Mouse (Mus musculus) heart, embryonic 10.5 days (tissue): ENCODE results near the gene D430041D05Rik. TPM values are rescaled to one million over a fixed set of nuclear protein-coding genes. Genes with fewer than 3 reads are reported as not detected.
"Not testable (repeated sequence)": the region's sequence is repeated elsewhere in the genome, so short reads cannot be mapped to it uniquely, and the experiment has no call there.

Experiments
- DNase-seq: peaks from one replicate; pipeline ENCODE4 v3.0.0-alpha.2; 2017; ENCODE audit warnings: low spot score
- H3K27ac ChIP-seq: fragments of 300-500 bp; sonication (generic); 2 replicates; pipeline ENCODE4 v1.5.1; 2016; ENCODE audit warnings: mild to moderate bottlenecking
- H3K27me3 ChIP-seq: fragments of 300-500 bp; sonication (generic); 2 replicates; pipeline ENCODE4 v1.6.1; 2016; ENCODE audit warnings: mild to moderate bottlenecking; ENCODE audit not compliant: poor library complexity, insufficient read depth, severe bottlenecking
- H3K36me3 ChIP-seq: fragments of 300-500 bp; sonication (generic); 2 replicates; pipeline ENCODE4 v1.6.1; 2016; ENCODE audit warnings: mild to moderate bottlenecking, moderate library complexity
- H3K4me1 ChIP-seq: fragments of 300-500 bp; sonication (generic); 2 replicates; pipeline ENCODE4 v1.6.1; 2016; ENCODE audit warnings: mild to moderate bottlenecking
- H3K4me3 ChIP-seq: fragments of 300-500 bp; sonication (generic); 2 replicates; pipeline ENCODE4 v1.5.1; 2016; ENCODE audit warnings: mild to moderate bottlenecking, moderate library complexity
- H3K9me3 ChIP-seq: fragments of 300-500 bp; sonication (generic); 2 replicates; pipeline ENCODE4 v1.6.1; 2016; ENCODE audit warnings: mild to moderate bottlenecking, moderate library complexity
- WGBS: fragments of 180-500 bp; shearing (Covaris S2); methylation state at CpG from one replicate; pipeline ENCODE4 v1.1.7; 2016; 5-methylcytosine and 5-hydroxymethylcytosine counted together
- microRNA counts: library from miRNA; unstranded; fragments of <30 nt; microRNA quantifications from one replicate; lab custom pipeline; 2017
- microRNA-seq: library from miRNA; unstranded; fragments of <30 nt; microRNA quantifications from one replicate; pipeline ENCODE4, GENCODE M21; 2017
- polyA plus RNA-seq: library from polyadenylated mRNA; unstranded; fragments of >200 nt; fragmentation: Nextera tagmentation; extraction: Ambion mirVana; gene quantifications from 2 replicates; pipeline ENCODE4 v1.2.1, GENCODE M21; 2016

The D430041D05Rik gene
- polyA plus RNA-seq, 1 experiment from 2014 or later: 0.11 TPM

GRCm38 (mm10) chr2:104097396-104097795 lies 313.4 kb downstream of the D430041D05Rik start:
- peak; percentile 73 for DNase-seq
- peak overlapping the region; percentile 39 for H3K4me3 ChIP-seq
- peaks cover 45% of the 10 kb centered on the region for H3K4me1 ChIP-seq
- H3K27me3 ChIP-seq, H3K36me3 ChIP-seq, H3K9me3 ChIP-seq: not testable (repeated sequence)
- 83% methylated on average over 4 of the region's 4 CpGs for WGBS
- H3K27ac ChIP-seq: peak overlapping the region; percentile 67

- Histone ChIP-seq H3K4me1 (peaks cover 42% of the 10 kb centered on the region), H3K4me3 (peak overlapping the region; percentile 69), H3K27ac (peak overlapping the region; percentile 92; the same call in 1 of the 2 replicates)
- WGBS: 49% methylated on average over 1 of the region's 1 CpGs
- H3K9me3 ChIP-seq, H3K36me3 ChIP-seq, H3K27me3 ChIP-seq: not testable (repeated sequence)
- peak; percentile 74 for DNase-seq
Measured at GRCm38 (mm10) chr2:104096796-104097195, 314.0 kb downstream of the D430041D05Rik start.

- H3K27me3 ChIP-seq: no peaks in the 10 kb centered on the region
- H3K9me3 ChIP-seq: no peaks in the 10 kb centered on the region
- peak; percentile 71 for DNase-seq
- WGBS: 26% methylated on average over 10 of the region's 10 CpGs
- no peaks in the 10 kb centered on the region for H3K36me3 ChIP-seq
- peak overlapping the region; percentile 92 for H3K27ac ChIP-seq
- peak overlapping the region; percentile 69 for H3K4me3 ChIP-seq
- peaks cover 42% of the 10 kb centered on the region for H3K4me1 ChIP-seq
Measured at GRCm38 (mm10) chr2:104096256-104096655, 314.6 kb downstream of the D430041D05Rik start.

GRCm38 (mm10) chr2:104095741-104096213 lies 315.0 kb downstream of the D430041D05Rik start, which contains the start of gene Cd59a:
TSS of gene Cd59a (plus strand) at chr2:104095801.
- Histone ChIP-seq H3K27ac (peak within 1 kb of the TSS; percentile 92), H3K9me3 (no peaks in the 10 kb centered on the region)
- 1% methylated on average over 15 of the region's 15 CpGs for WGBS

GRCm38 (mm10) chr2:104093305-104093704 lies 317.5 kb downstream of the D430041D05Rik start:
- H3K4me1 ChIP-seq: peaks cover 21% of the 10 kb centered on the region
- DNase-seq: peak; percentile 51
- WGBS: 84% methylated on average over 2 of the region's 2 CpGs
- H3K9me3 ChIP-seq: no peaks in the 10 kb centered on the region
- no peak overlapping the region for H3K4me3 ChIP-seq
- no peak overlapping the region for H3K27ac ChIP-seq
- H3K27me3 ChIP-seq: no peaks in the 10 kb centered on the region
- no peaks in the 10 kb centered on the region for H3K36me3 ChIP-seq

More at GRCm38 (mm10) chr2:104095741-104096213, 315.0 kb downstream of the D430041D05Rik start, which contains the start of gene Cd59a:
- Histone ChIP-seq H3K4me1 (peaks cover 42% of the 10 kb centered on the region), H3K36me3 (no peaks in the 10 kb centered on the region), H3K4me3 (peak within 1 kb of the TSS; percentile 69), H3K27me3 (no peaks in the 10 kb centered on the region)
- peak; percentile 96 for DNase-seq

MicroRNA genes within 50 kb of the gene (microRNA counts, 519-probe panel; counts per million panel counts)
- microRNA mmu-miR-1902 (lab: Ali Mortazavi, UCI): not detected

Small RNAs within 50 kb of the gene (microRNA-seq; reads per million reads assigned to microRNA genes)
- not detected for gene Mir1902

Other genes starting within 250 kb of the D430041D05Rik start
- gene Hipk3, start 83.4 kb upstream of the D430041D05Rik start, polyA plus RNA-seq: 34.2 and 48.1 TPM in 2 replicates
- 74.2 and 77.3 TPM in 2 replicates for gene Cstf3, start 179.5 kb upstream of the D430041D05Rik start, polyA plus RNA-seq